Mouse (Mus musculus) liver, embryonic 14.5 days (tissue): Measurements from ENCODE around the gene Hexim2. TPM values are rescaled to one million over a fixed set of nuclear protein-coding genes. Genes with fewer than 3 reads are reported as not detected.

ENCODE experiments used
- ATAC-seq: fragments of 200-750 bp; cut with Nextera tagmentation; 2 replicates; pipeline ENCODE4 v1.8.0; 2017; ENCODE audit warnings: moderate number of reproducible peaks, mild to moderate bottlenecking, moderate library complexity; ENCODE audit not compliant: insufficient read depth
- DNase-seq, 3 experiments: peaks; one replicate each; pipeline ENCODE4 v3.0.0-alpha.2; 2012 to 2013; ENCODE audit warnings: low read depth in 3 of 3, low spot score in 3 of 3
- H3K27ac ChIP-seq: fragments of 300-500 bp; sonication (generic); 2 replicates; pipeline ENCODE4 v1.5.1; 2014; ENCODE audit warnings: moderate library complexity, mild to moderate bottlenecking, control low read depth, inconsistent platforms
- H3K27me3 ChIP-seq: fragments of 300-500 bp; sonication (generic); 2 replicates; pipeline ENCODE4 v1.6.1; 2014; ENCODE audit warnings: mild to moderate bottlenecking, low read length, moderate library complexity; ENCODE audit not compliant: control insufficient read depth, insufficient read depth
- H3K36me3 ChIP-seq: fragments of 300-500 bp; sonication (generic); replicated peaks from 2 replicates; pipeline ENCODE4 v1.6.1; 2014; ENCODE audit warnings: low read depth; ENCODE audit not compliant: control insufficient read depth, insufficient read depth
- H3K4me1 ChIP-seq, 2 experiments: fragments of 200-500 bp in 1 of 2; fragments of 300-500 bp in 1 of 2; sonication (generic) in 1 of 2; replicated peaks; 2 replicates each; pipeline ENCODE4 v1.6.1; 2012 to 2014; ENCODE audit warnings: antibody characterized with exemption in 1 of 2, inconsistent platforms in 1 of 2, low read length in 1 of 2; ENCODE audit not compliant: control insufficient read depth in 2 of 2, insufficient read depth in 2 of 2
- H3K4me2 ChIP-seq: fragments of 300-500 bp; sonication (generic); 2 replicates; pipeline ENCODE4 v1.6.1; 2014; ENCODE audit warnings: low read depth, mild to moderate bottlenecking, control low read depth, moderate library complexity
- H3K4me3 ChIP-seq, 2 experiments: fragments of 200-500 bp in 1 of 2; fragments of 300-500 bp in 1 of 2; sonication (generic) in 1 of 2; 2 replicates each; pipeline ENCODE4 v1.5.1; 2012 to 2014; ENCODE audit warnings: low read depth in 2 of 2, low read length in 2 of 2, mild to moderate bottlenecking in 2 of 2, control low read depth in 1 of 2, inconsistent platforms in 1 of 2, moderate library complexity in 1 of 2; ENCODE audit not compliant: insufficient read depth in 1 of 2
- H3K9ac ChIP-seq: fragments of 300-500 bp; sonication (generic); replicated peaks from 2 replicates; pipeline ENCODE4 v1.6.1; 2014; ENCODE audit warnings: mild to moderate bottlenecking, control low read depth, moderate library complexity
- H3K9me3 ChIP-seq: fragments of 300-500 bp; sonication (generic); 2 replicates; pipeline ENCODE4 v1.6.1; 2016; ENCODE audit warnings: low read length, mixed read lengths; ENCODE audit not compliant: control insufficient read depth
- CTCF ChIP-seq: IDR thresholded peaks from 2 replicates; pipeline ENCODE4 v1.5.1; 2016; ENCODE audit warnings: antibody characterized with exemption, low read depth, control low read depth
- EP300 ChIP-seq: IDR thresholded peaks from 2 replicates; pipeline ENCODE4 v1.6.1; 2016; ENCODE audit warnings: antibody characterized with exemption, low read depth
- WGBS: fragments of 180-500 bp; shearing (Covaris S2); extraction: QIAGEN DNeasy Blood & Tissue Kit; methylation state at CpG from one replicate; pipeline ENCODE4 v1.1.7; 2014; ENCODE audit not compliant: insufficient replicate concordance; 5-methylcytosine and 5-hydroxymethylcytosine counted together
- polyA plus RNA-seq, 2 experiments: library from polyadenylated mRNA; depleted of rRNA in 1 of 2; stranded (reverse) in 1 of 2; unstranded in 1 of 2; fragments of >200 nt; fragmentation: Nextera tagmentation in 1 of 2; extraction: Ambion mirVana in 1 of 2; gene quantifications; 2 replicates each; pipeline versions ENCODE4 v1.2.1 to v1.2.3; 2012 to 2014

Gene Hexim2
- polyA plus RNA-seq, 2 experiments, result 3.4 to 3.5 TPM

- Histone ChIP-seq H3K36me3 (no peaks in the 10 kb centered on the region), H3K9me3 (no peaks in the 10 kb centered on the region), H3K27ac (no peak overlapping the region), H3K9ac (no peak overlapping the region), H3K4me3 (no peak overlapping the region), H3K4me1 (peaks cover 0 to 11% of the 10 kb centered on the region in 2 experiments; a peak in 2 of 4 replicates), H3K4me2 (no peak overlapping the region), H3K27me3 (no peaks in the 10 kb centered on the region)
- 45% methylated on average over 15 of the region's 15 CpGs for WGBS
- ATAC-seq, result no peak
- DNase-seq, result peak in 1 of 3 experiments; percentile 50
- TF ChIP-seq CTCF (no peak), EP300 (no peak)
Measured at GRCm38 (mm10) chr11:103177815-103178485, 45.7 kb downstream of the Hexim2 start.

DNA sequence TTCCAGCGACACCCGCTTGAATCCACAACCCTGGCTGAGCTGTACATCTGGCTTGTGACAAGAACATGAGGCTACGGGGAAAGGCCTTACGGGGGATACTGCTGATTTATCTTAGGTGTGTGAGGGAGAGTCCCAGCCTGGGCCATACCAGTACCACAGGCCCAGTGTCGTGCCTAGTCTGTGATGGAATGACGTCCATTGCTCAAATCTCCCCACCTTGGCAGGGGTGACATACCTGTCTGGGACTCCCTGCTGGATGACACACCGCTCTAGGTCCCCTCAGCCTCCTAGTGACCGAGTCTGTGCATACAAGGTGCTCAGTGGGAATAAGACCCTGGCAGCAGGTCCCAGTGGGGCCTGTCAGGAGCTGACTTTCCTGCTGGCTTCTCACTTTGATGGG is 46.5 kb downstream of the Hexim2 start:
- DNase-seq (no peak), ATAC-seq (no peak)
- Histone ChIP-seq H3K9ac (no peak overlapping the region), H3K9me3 (no peaks in the 10 kb centered on the region), H3K27me3 (no peaks in the 10 kb centered on the region), H3K4me2 (no peak overlapping the region), H3K4me3 (no peak overlapping the region), H3K4me1 (peaks cover 0 to 11% of the 10 kb centered on the region in 2 experiments; a peak in 2 of 4 replicates), H3K36me3 (no peaks in the 10 kb centered on the region), H3K27ac (no peak overlapping the region)
- 72% methylated on average over 8 of the region's 8 CpGs for WGBS
- TF ChIP-seq CTCF (no peak), EP300 (no peak)

DNA sequence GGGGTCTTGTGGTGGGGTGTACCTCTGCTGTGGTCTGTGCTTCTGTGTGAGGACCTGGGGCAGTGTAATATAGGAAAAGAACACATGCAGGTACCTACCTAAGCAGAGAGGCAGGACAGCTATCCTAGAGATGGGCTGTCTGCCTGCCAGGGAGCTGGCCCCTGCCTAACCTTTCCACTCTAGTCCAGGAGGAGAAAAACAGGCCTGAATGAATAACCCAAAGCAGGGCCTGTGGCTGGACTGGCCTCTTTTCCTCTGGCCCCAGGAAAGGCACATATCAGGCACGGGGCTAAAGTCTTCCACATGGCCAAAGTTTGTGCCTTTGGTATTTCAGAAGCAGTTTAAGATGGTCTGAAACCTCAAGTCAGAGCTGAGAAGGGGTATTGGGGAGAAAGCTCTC is 48.2 kb downstream of the Hexim2 start:
- H3K4me3 ChIP-seq, result no peak overlapping the region
- no peak overlapping the region for H3K9ac ChIP-seq
- 68% methylated on average over 1 of the region's 1 CpGs for WGBS
- no peak overlapping the region for H3K27ac ChIP-seq
- H3K4me2 ChIP-seq, result no peak overlapping the region
- peaks cover 0 to 4% of the 10 kb centered on the region in 2 experiments; a peak in 1 of 4 replicates for H3K4me1 ChIP-seq
- H3K36me3 ChIP-seq, result no peaks in the 10 kb centered on the region
- no peak for TF ChIP-seq EP300
- no peak for TF ChIP-seq CTCF
- no peaks in the 10 kb centered on the region for H3K9me3 ChIP-seq
- no peak for ATAC-seq
- no peaks in the 10 kb centered on the region for H3K27me3 ChIP-seq
- no peak for DNase-seq

DNA sequence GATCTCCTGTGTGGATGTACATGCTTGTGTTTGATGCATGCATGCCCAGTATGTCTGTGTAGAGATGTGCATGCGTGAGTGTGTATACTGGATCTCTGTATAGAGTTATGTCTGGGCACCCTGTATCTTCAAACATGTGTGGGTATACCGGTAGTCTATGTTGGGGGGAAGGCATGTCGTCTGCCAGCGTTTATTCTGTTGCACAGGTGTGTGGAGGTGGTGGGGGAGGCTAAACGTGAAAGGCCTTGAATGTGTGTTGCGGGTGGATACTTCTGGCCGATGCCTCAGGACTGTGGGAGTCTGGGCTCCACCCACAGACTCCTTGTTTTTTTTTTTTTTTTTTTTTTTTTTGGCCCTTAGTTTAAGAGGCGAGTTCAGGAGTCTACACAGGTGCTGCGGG is 49.1 kb downstream of the Hexim2 start:
- no peaks in the 10 kb centered on the region for H3K27me3 ChIP-seq
- H3K9ac ChIP-seq, result no peak overlapping the region
- no peak for ATAC-seq
- no peak overlapping the region for H3K4me2 ChIP-seq
- H3K4me3 ChIP-seq, result no peak overlapping the region
- no peaks in the 10 kb centered on the region for H3K4me1 ChIP-seq
- H3K36me3 ChIP-seq, result no peaks in the 10 kb centered on the region
- no peak for DNase-seq
- no peak overlapping the region for H3K27ac ChIP-seq
- 64% methylated on average over 9 of the region's 9 CpGs for WGBS
- no peaks in the 10 kb centered on the region for H3K9me3 ChIP-seq
- TF ChIP-seq CTCF (no peak), EP300 (no peak)

- Histone ChIP-seq H3K4me2 (no peak overlapping the region), H3K36me3 (no peaks in the 10 kb centered on the region)
Measured at GRCm38 (mm10) chr11:103181911-103182310, 49.7 kb downstream of the Hexim2 start.

More at GRCm38 (mm10) chr11:103181911-103182310, 49.7 kb downstream of the Hexim2 start:
- Histone ChIP-seq H3K27me3 (no peaks in the 10 kb centered on the region), H3K27ac (no peak overlapping the region), H3K4me3 (no peak overlapping the region), H3K9ac (no peak overlapping the region), H3K4me1 (no peaks in the 10 kb centered on the region), H3K9me3 (no peaks in the 10 kb centered on the region)
- DNase-seq, result no peak
- ATAC-seq, result no peak
- TF ChIP-seq EP300, result no peak
- no peak for TF ChIP-seq CTCF
- WGBS, result 60% methylated on average over 3 of the region's 3 CpGs
